In the genomic region with DNA sequence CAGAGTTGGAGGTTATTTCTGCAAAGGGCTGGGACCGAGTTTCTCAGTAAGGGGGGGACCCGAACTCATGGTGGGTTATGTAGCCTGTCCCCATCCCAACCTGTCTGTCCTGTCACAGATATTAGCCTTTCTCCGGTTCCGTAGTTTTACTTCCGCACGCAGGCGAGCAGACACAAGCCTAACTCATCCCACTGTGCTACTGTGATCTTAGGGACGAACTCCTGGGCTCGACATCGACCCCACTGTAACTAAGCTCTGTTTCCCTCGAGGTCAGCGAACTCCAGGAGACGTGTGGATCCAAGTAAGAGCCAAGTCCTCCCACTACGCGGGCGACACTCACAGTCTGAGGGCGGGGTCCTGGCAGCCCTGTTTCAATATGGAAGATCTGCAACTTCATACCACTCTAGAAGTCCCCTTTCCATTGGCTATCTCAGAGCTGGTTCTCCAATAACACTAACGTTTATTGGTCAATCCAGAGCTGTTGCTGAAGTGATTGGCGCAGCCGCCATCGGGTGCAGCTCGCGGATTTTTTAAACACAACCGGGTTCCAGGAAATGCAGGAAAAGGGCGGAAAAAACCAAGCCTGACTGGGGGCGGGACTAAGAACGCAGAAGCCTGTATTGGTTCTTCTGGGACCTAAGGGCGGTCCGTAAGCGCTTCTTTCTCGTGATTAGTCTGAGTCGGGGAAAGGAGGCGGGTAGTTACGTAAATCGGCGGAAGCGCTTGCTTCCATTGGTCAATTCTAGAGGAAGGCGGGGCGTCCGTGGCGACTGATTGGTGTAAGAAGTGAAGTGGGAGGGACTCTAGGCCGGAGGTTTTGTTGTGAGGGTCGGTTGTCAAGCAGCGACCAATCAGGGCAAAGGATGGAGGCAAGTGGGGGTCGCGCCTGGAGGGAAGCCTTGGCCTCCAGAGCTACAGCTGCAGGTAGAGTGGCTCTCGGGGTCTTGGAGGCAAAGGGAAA, we compare ENCODE assay signal across 8 mouse cellular contexts. TPM values are rescaled to one million over a fixed set of nuclear protein-coding genes. Genes with fewer than 3 reads are reported as not detected.
A peak's percentile ranks its signal among the peaks of the same experiment; 100 is the strongest.
DNase-seq lines count a peak whose midpoint lies in the region; ATAC-seq lines count a peak whose summit lies in the region.

A gene (plus strand): TSS at position 806 of the 961 bp plus-strand sequence.

- no peaks in the 10 kb centered on the region for H3K36me3 ChIP-seq in hindbrain, embryonic 11.5 days (ENCODE audit: control insufficient read depth, insufficient read depth, low read length)

- WGBS in hindbrain, embryonic 11.5 days = under 1% methylated on average over 47 of the region's 47 CpGs

- peak within 1 kb of the TSS; percentile 86 for H3K9ac ChIP-seq in hindbrain, embryonic 11.5 days (ENCODE audit: low read depth, low read length)

- H3K4me1 ChIP-seq in hindbrain, embryonic 11.5 days (replicated peaks; ENCODE audit: control insufficient read depth, insufficient read depth, low read length) = no peaks in the 10 kb centered on the region

- peak; percentile 98 for ATAC-seq in hindbrain, embryonic 11.5 days (ENCODE audit: low FRiP score)

- no peaks in the 10 kb centered on the region for H3K27me3 ChIP-seq in hindbrain, embryonic 11.5 days (ENCODE audit: control insufficient read depth, insufficient read depth, low read length)

- H3K4me3 ChIP-seq in hindbrain, embryonic 11.5 days (ENCODE audit: low read depth, low read length) = peak within 1 kb of the TSS; percentile 83

- DNase-seq in Muller cell, postnatal 12 days (ENCODE audit: inconsistent ontology term) = peak; percentile 99
- peak; percentile 100 for DNase-seq in cerebellum, adult 9-11 months
- DNase-seq in frontal cortex, adult 2 months (ENCODE audit: extremely low spot score in 1 of 2, low spot score in 1 of 2) = peak; percentile 100
- DNase-seq in hindbrain, embryonic 11.5 days (ENCODE audit: low spot score) = peak; percentile 98
- DNase-seq in layer of hippocampus, postnatal 10 days (ENCODE audit: low spot score in 2 of 2) = peak; percentile 97 to 98
- peak; percentile 99 for DNase-seq in lung, postnatal 10 days
- peak; percentile 94 for DNase-seq in ovary, postnatal 36 days (ENCODE audit: low spot score)
- peak; percentile 99 for DNase-seq in thymus, postnatal 25 days

- H3K4me2 ChIP-seq in hindbrain, embryonic 11.5 days (replicated peaks; ENCODE audit: low read depth, low read length) = peak within 1 kb of the TSS; percentile 83

- peak within 1 kb of the TSS; percentile 36; the same call in 1 of the 2 replicates for H3K27ac ChIP-seq in hindbrain, embryonic 11.5 days (ENCODE audit: low read depth, low read length)

- H3K9me3 ChIP-seq in hindbrain, embryonic 11.5 days (ENCODE audit: control insufficient read depth, low read length) = no peaks in the 10 kb centered on the region

RNA-seq across cellular contexts. Expression of the gene that starts here (rescaled TPM):
- 50.8 and 53.0 TPM in 2 replicates for polyA plus RNA-seq in frontal cortex, adult 2 months (2012; rRNA removed)
- 24.8 and 30.0 TPM in 2 replicates for polyA plus RNA-seq in hindbrain, embryonic 11.5 days (2014; fragmentation: Nextera tagmentation; extraction: Ambion mirVana)
- total RNA-seq in layer of hippocampus, postnatal 10 days (2021) = 10 to 100 TPM; 38.5 to 38.9 TPM

Comparison
In these comparisons a context has a peak if more than half of its experiments do, and no peak if none do; other contexts are left out.
1. Peak in every context shown above with its lines: DNase-seq, ATAC-seq, H3K4me3 ChIP-seq and H3K27ac ChIP-seq.